ENCODE assay signal across 22 mouse cellular contexts in genomic region chr1:156066133-156066532, GRCm38 (mm10). TPM values are rescaled to one million over a fixed set of nuclear protein-coding genes. Genes with fewer than 3 reads are reported as not detected.
A peak's percentile ranks its signal among the peaks of the same experiment; 100 is the strongest.
DNase-seq lines count a peak whose midpoint lies in the region; ATAC-seq and TF ChIP-seq lines count a peak whose summit lies in the region.
"Had no signal": no experiment of that assay in that cellular context is flagged by ENCODE, and none has a peak within 500 bp of the region (broad histone marks: within the 10 kb centered on the region; RNA-seq: fewer than 3 reads in every experiment).

No protein-coding gene starts in this region.

- no peak for TF ChIP-seq CTCF in thymus, adult 2 months (IDR thresholded peaks at IDR 0.05; ENCODE audit: borderline replicate concordance, control insufficient read depth, extremely low read depth, insufficient read depth, low read length, poor library complexity)
- no peak for TF ChIP-seq CTCF in cerebellum, adult 2 months (IDR thresholded peaks at IDR 0.05; ENCODE audit: borderline replicate concordance, insufficient read depth, low read depth, low read length)

- peak overlapping the region; percentile 35 for H3K27ac ChIP-seq in heart, embryonic 11.5 days (ENCODE audit: low read depth, low read length)
- peak overlapping the region; percentile 50; the same call in 1 of the 2 replicates for H3K27ac ChIP-seq in thymus, adult 2 months (ENCODE audit: control insufficient read depth, insufficient read depth, low read length)
- H3K27ac ChIP-seq in forebrain, embryonic 10.5 days, result no peak overlapping the region
- H3K27ac ChIP-seq in cerebellum, adult 2 months (ENCODE audit: insufficient read depth, low read length), result no peak overlapping the region
- H3K27ac ChIP-seq: hindbrain, embryonic 13.5 days; intestine, embryonic 15.5 days; liver, embryonic 12.5 days; lung, embryonic 15.5 days; neural tube, embryonic 12.5 days; stomach, embryonic 15.5 days had no signal

- 60% methylated on average over 3 of the region's 3 CpGs for WGBS in heart, embryonic 11.5 days (ENCODE audit: insufficient replicate concordance)
- WGBS in thymus, adult 2 months, result 48% methylated on average over 3 of the region's 3 CpGs
- 78% methylated on average over 3 of the region's 3 CpGs for WGBS in forebrain, embryonic 10.5 days
- WGBS in cerebellum, adult 2 months, result 66% methylated on average over 3 of the region's 3 CpGs

- H3K4me1 ChIP-seq in heart, embryonic 11.5 days (ENCODE audit: control insufficient read depth, insufficient read depth, low read length), result peaks cover 12% of the 10 kb centered on the region
- H3K4me1 ChIP-seq in thymus, adult 2 months (replicated peaks; ENCODE audit: control insufficient read depth, insufficient read depth, low read length), result peaks cover 13% of the 10 kb centered on the region
- H3K4me1 ChIP-seq in forebrain, embryonic 10.5 days, result no peaks in the 10 kb centered on the region
- no peaks in the 10 kb centered on the region for H3K4me1 ChIP-seq in cerebellum, adult 2 months (ENCODE audit: control insufficient read depth, insufficient read depth, low read length)
- H3K4me1 ChIP-seq: hindbrain, embryonic 13.5 days; lung, embryonic 15.5 days; neural tube, embryonic 12.5 days; stomach, embryonic 15.5 days had no signal

- no peak for TF ChIP-seq POLR2A in thymus, adult 2 months (IDR thresholded peaks at IDR 0.05; ENCODE audit: control insufficient read depth, extremely low read depth, insufficient read depth, low read length, poor library complexity)
- TF ChIP-seq POLR2A in cerebellum, adult 2 months (IDR thresholded peaks at IDR 0.05; ENCODE audit: borderline replicate concordance, insufficient read depth, low read length), result no peak

- no peak overlapping the region for H3K4me3 ChIP-seq in heart, embryonic 11.5 days (ENCODE audit: low read depth, low read length)
- no peak overlapping the region for H3K4me3 ChIP-seq in thymus, adult 2 months (ENCODE audit: control insufficient read depth, insufficient read depth, low read length)
- no peak overlapping the region for H3K4me3 ChIP-seq in forebrain, embryonic 10.5 days
- no peak overlapping the region for H3K4me3 ChIP-seq in cerebellum, adult 2 months (replicated peaks; ENCODE audit: insufficient read depth, low read depth, low read length)
- H3K4me3 ChIP-seq: hindbrain, embryonic 13.5 days; intestine, embryonic 15.5 days; liver, embryonic 12.5 days; lung, embryonic 15.5 days; neural tube, embryonic 12.5 days; stomach, embryonic 15.5 days had no signal

- DNase-seq in heart, adult 9 months (ENCODE audit: low spot score in 2 of 2), result no peak
- no peak for DNase-seq in thymus, adult 2 months
- DNase-seq in thymus, postnatal 36 days, result no peak
- no peak for DNase-seq in forebrain, embryonic 10.5 days (ENCODE audit: extremely low spot score, low spot score)
- no peak for DNase-seq in cerebellum, adult 2 months
- DNase-seq: B cell, adult 2 months; cerebellum, adult 18-20 months; heart, adult 18-20 months; kidney, postnatal 14 days; left cerebral cortex, postnatal 4 days; thymus, postnatal 25 days had no signal

- no peak for ATAC-seq in heart, embryonic 11.5 days (replicated peaks; ENCODE audit: insufficient number of reproducible peaks, low FRiP score, low TSS enrichment)
- peak; percentile 91 for ATAC-seq in granulocyte monocyte progenitor cell, adult 5-6 weeks (replicated peaks; ENCODE audit: poor library complexity, severe bottlenecking)
- ATAC-seq: activated CD4-positive, CD25-positive, alpha-beta regulatory T cell, adult 4 months; intestine, embryonic 15.5 days; liver, embryonic 12.5 days; midbrain, embryonic 16.5 days; Patski had no signal

- no peaks in the 10 kb centered on the region for H3K9me3 ChIP-seq in heart, embryonic 11.5 days (replicated peaks; ENCODE audit: control insufficient read depth, low read length)
- H3K9me3 ChIP-seq in forebrain, embryonic 10.5 days, result no peaks in the 10 kb centered on the region
- H3K9me3 ChIP-seq: hindbrain, embryonic 13.5 days; intestine, embryonic 15.5 days; liver, embryonic 12.5 days; lung, embryonic 15.5 days; neural tube, embryonic 12.5 days; stomach, embryonic 15.5 days had no signal

- H3K9ac ChIP-seq in heart, embryonic 11.5 days (ENCODE audit: low read depth, low read length), result no peak overlapping the region
- H3K9ac ChIP-seq: hindbrain, embryonic 13.5 days; intestine, embryonic 15.5 days; liver, embryonic 12.5 days; lung, embryonic 15.5 days; neural tube, embryonic 12.5 days; stomach, embryonic 15.5 days had no signal

- H3K36me3 ChIP-seq in heart, embryonic 11.5 days (ENCODE audit: control insufficient read depth, insufficient read depth, low read length), result peaks cover 28% of the 10 kb centered on the region
- peaks cover 40% of the 10 kb centered on the region for H3K36me3 ChIP-seq in thymus, adult 2 months (ENCODE audit: control insufficient read depth, insufficient read depth, low read length)
- peaks cover 69% of the 10 kb centered on the region for H3K36me3 ChIP-seq in forebrain, embryonic 10.5 days (replicated peaks)

- H3K27me3 ChIP-seq in heart, embryonic 11.5 days (ENCODE audit: control insufficient read depth, insufficient read depth, low read length), result no peaks in the 10 kb centered on the region
- no peaks in the 10 kb centered on the region for H3K27me3 ChIP-seq in thymus, adult 2 months (ENCODE audit: control insufficient read depth, insufficient read depth, low read length)
- H3K27me3 ChIP-seq in forebrain, embryonic 10.5 days (ENCODE audit: poor library complexity, severe bottlenecking), result no peaks in the 10 kb centered on the region
- H3K27me3 ChIP-seq in cerebellum, adult 2 months (ENCODE audit: control insufficient read depth, insufficient read depth, low read length), result no peaks in the 10 kb centered on the region
- H3K27me3 ChIP-seq: hindbrain, embryonic 13.5 days; intestine, embryonic 15.5 days; liver, embryonic 12.5 days; lung, embryonic 15.5 days; neural tube, embryonic 12.5 days; Patski; stomach, embryonic 15.5 days had no signal

- H3K4me2 ChIP-seq in heart, embryonic 11.5 days, result no peak overlapping the region
- H3K4me2 ChIP-seq: hindbrain, embryonic 13.5 days; intestine, embryonic 15.5 days; liver, embryonic 12.5 days; lung, embryonic 15.5 days; neural tube, embryonic 12.5 days; stomach, embryonic 15.5 days had no signal

RNA-seq across cellular contexts. Expression of gene Tor1aip1, which starts 29.9 kb away (rescaled TPM):
- polyA plus RNA-seq in heart, embryonic 11.5 days (2014; fragmentation: Nextera tagmentation; extraction: Ambion mirVana), result 30.5 and 37.6 TPM in 2 replicates
- 28.9 and 29.0 TPM in 2 replicates for polyA plus RNA-seq in thymus, adult 2 months (2012; rRNA removed)
- total RNA-seq in granulocyte monocyte progenitor cell, adult 5-6 weeks (2014; fragmentation: Nextera tagmentation), result 68.5 and 73.8 TPM in 2 replicates
- 30.2 and 36.9 TPM in 2 replicates for total RNA-seq in granulocyte monocyte progenitor cell, adult 5-6 weeks (2017)
- 39.0 and 42.2 TPM in 2 replicates for polyA plus RNA-seq in forebrain, embryonic 10.5 days (2016; fragmentation: Nextera tagmentation; extraction: Ambion mirVana)
- polyA plus RNA-seq in cerebellum, adult 2 months (2012; rRNA removed), result 25.5 and 26.9 TPM in 2 replicates

RNA-seq across cellular contexts. Expression of gene Tor1aip2, which starts 30.9 kb away (rescaled TPM):
- 103 and 105 TPM in 2 replicates for polyA plus RNA-seq in heart, embryonic 11.5 days (2014; fragmentation: Nextera tagmentation; extraction: Ambion mirVana)
- 105 and 107 TPM in 2 replicates for polyA plus RNA-seq in thymus, adult 2 months (2012; rRNA removed)
- total RNA-seq in granulocyte monocyte progenitor cell, adult 5-6 weeks (2014; fragmentation: Nextera tagmentation), result 51.8 and 69.8 TPM in 2 replicates
- 50.8 and 52.6 TPM in 2 replicates for total RNA-seq in granulocyte monocyte progenitor cell, adult 5-6 weeks (2017)
- 104 and 108 TPM in 2 replicates for polyA plus RNA-seq in forebrain, embryonic 10.5 days (2016; fragmentation: Nextera tagmentation; extraction: Ambion mirVana)
- 55.5 and 57.7 TPM in 2 replicates for polyA plus RNA-seq in cerebellum, adult 2 months (2012; rRNA removed)

Comparison
In these comparisons a context has a peak if more than half of its experiments do, and no peak if none do; other contexts are left out.
1. H3K27ac ChIP-seq: peak in heart, embryonic 11.5 days (single experiment) and thymus, adult 2 months (single experiment); none in forebrain, embryonic 10.5 days (single experiment) and cerebellum, adult 2 months (single experiment).